Mouse (Mus musculus) spleen, adult 2 months (tissue): ENCODE measurements around the gene Fam149a. TPM values are rescaled to one million over a fixed set of nuclear protein-coding genes. Genes with fewer than 3 reads are reported as not detected.

ENCODE experiments used
- DNase-seq, 2 experiments: peaks; one replicate each; pipeline versions ENCODE4 v3.0.0 to v3.0.0-alpha.2; 2012 to 2021; ENCODE audit warnings: low spot score in 2 of 2, low read depth in 1 of 2
- H3K27ac ChIP-seq: fragments of 200-500 bp; 2 replicates; pipeline ENCODE4 v1.5.1; 2012; ENCODE audit warnings: low read length, inconsistent platforms; ENCODE audit not compliant: insufficient read depth
- H3K27me3 ChIP-seq: fragments of 200-500 bp; 2 replicates; pipeline ENCODE4 v1.6.1; 2012; ENCODE audit warnings: mild to moderate bottlenecking, moderate library complexity, low read length, inconsistent platforms; ENCODE audit not compliant: control insufficient read depth, insufficient read depth
- H3K36me3 ChIP-seq: fragments of 200-500 bp; 2 replicates; pipeline ENCODE4 v1.6.1; 2012; ENCODE audit warnings: mild to moderate bottlenecking, low read length, inconsistent platforms; ENCODE audit not compliant: control insufficient read depth, insufficient read depth
- H3K4me1 ChIP-seq: fragments of 200-500 bp; 2 replicates; pipeline ENCODE4 v1.6.1; 2011; ENCODE audit warnings: inconsistent platforms; ENCODE audit not compliant: control insufficient read depth, insufficient read depth, insufficient read length
- H3K4me3 ChIP-seq: fragments of 200-500 bp; 2 replicates; pipeline ENCODE4 v1.5.1; 2011; ENCODE audit warnings: mild to moderate bottlenecking, inconsistent platforms; ENCODE audit not compliant: insufficient read depth, insufficient read length; ENCODE audit errors: extremely low read depth
- CTCF ChIP-seq: fragments of 200-500 bp; IDR thresholded peaks from 2 replicates; pipeline ENCODE4 v1.5.1; 2011; ENCODE audit warnings: mild to moderate bottlenecking, inconsistent platforms; ENCODE audit not compliant: insufficient read depth, insufficient read length, insufficient replicate concordance; ENCODE audit errors: extremely low read depth
- POLR2A ChIP-seq: fragments of 200-500 bp; IDR thresholded peaks from 2 replicates; pipeline ENCODE4 v1.6.1; 2011; ENCODE audit warnings: low read depth, low read length, inconsistent platforms
- WGBS: fragments of 180-500 bp; shearing (Covaris S2); methylation state at CpG from one replicate; pipeline ENCODE4 v1.1.7; 2018; 5-methylcytosine and 5-hydroxymethylcytosine counted together
- polyA plus RNA-seq: library from polyadenylated mRNA; depleted of rRNA; stranded (reverse); fragments of >200 nt; gene quantifications from 2 replicates; pipeline ENCODE4 v1.2.3, GENCODE M21; 2012

Fam149a gene
- polyA plus RNA-seq, 1 experiment, result 2.3 TPM

DNA sequence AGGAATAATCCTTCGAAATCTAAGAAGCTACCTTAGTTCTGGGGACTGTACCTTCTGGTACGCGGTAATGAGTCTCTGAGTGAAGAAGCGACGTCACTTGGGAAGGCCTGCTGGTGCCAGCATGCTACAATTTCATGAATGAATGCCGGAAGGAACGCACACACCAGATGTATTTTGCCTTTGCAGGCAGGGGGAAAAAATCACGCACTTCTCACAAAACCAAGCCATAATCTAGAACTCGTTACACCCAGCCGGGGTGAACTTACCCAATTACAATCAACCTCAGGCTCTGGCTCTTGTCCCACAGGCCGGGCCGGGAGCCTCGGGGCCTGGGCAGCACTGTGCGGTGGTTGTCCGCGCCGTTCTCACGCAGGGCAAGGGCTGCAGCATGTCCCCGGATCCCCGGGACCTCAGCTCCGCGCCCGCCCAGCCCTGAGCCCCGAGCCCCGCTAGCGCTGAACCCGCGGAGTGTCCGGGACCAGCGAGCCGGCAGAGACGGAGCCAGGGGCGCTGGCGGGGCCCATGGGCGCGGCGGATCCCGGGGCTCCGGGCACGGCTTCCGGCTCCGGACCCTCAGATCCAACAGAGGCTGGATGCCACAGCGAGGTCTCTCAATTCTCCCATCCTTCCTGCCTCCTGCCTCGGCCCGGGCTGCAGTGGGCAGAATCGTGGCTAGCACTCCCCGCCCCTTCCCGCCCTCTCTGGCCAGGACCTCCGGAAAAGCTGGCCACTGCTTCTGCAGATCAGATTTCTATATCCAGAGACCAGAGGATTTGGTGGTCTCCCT lies 23.8 kb downstream of the Fam149a start:
- DNase-seq, result no peak
- H3K4me1 ChIP-seq, result no peaks in the 10 kb centered on the region

DNA sequence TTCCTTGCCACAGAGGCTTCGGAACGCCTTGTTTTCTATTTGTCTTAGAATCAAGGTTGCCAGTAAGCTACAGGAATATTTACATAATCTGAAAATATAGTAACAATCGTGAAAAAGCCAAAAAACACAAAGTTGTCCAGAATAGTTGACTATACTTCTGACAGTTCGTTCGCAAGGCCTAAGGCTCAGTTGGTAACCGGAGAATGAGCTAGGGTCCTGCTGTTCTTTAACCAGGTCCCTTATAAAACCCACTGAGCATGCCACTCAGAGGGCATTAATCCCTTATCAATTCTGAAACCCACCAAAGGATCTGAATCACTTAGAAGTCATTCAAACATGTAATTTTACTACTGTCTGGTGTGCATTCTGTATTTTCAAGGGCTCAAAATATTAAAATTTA lies 26.3 kb downstream of the Fam149a start:
- 93% methylated on average over 6 of the region's 6 CpGs for WGBS
- H3K27ac ChIP-seq, result no peak overlapping the region

More for the DNA sequence above, 23.8 kb downstream of the Fam149a start:
- H3K27ac ChIP-seq, result no peak overlapping the region
- 15% methylated on average over 41 of the region's 49 CpGs for WGBS
- peak overlapping the region; percentile 31; the same call in 1 of the 2 replicates for H3K4me3 ChIP-seq
- no peaks in the 10 kb centered on the region; the same call in 1 of the 2 replicates for H3K27me3 ChIP-seq
- no peaks in the 10 kb centered on the region for H3K36me3 ChIP-seq
- TF ChIP-seq CTCF (no peak), POLR2A (no peak)

DNA sequence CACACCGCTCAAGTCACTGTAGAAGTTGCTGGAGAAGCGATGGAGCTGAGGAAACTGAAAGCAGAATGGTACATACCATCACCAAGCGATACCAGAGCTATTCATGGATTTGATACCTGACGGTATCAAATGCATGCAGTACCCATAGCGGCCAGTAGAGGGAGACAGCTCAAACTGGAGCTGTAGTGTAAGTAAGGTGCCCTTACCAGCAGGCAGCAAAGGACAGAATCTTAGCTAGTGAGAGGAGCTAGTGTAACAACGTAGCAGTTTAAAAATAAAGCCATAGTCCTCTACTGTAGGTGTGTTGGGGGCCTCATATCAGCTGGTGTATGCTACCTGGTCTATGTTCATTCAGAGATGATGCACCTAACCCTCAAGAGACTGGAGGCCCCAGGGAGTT lies 37.1 kb downstream of the Fam149a start:
- no peak for TF ChIP-seq POLR2A
- TF ChIP-seq CTCF, result peak; percentile 59; the same call in 1 of the 2 replicates
- DNase-seq, result peak; percentile 44 to 57
- WGBS, result 11% methylated on average over 6 of the region's 6 CpGs
- Histone ChIP-seq H3K36me3 (no peaks in the 10 kb centered on the region), H3K4me1 (no peaks in the 10 kb centered on the region), H3K27me3 (no peaks in the 10 kb centered on the region), H3K4me3 (no peak overlapping the region), H3K27ac (no peak overlapping the region)

More for the DNA sequence above, 26.3 kb downstream of the Fam149a start:
- no peaks in the 10 kb centered on the region; the same call in 1 of the 2 replicates for H3K27me3 ChIP-seq
- TF ChIP-seq POLR2A, result no peak
- TF ChIP-seq CTCF, result no peak
- no peaks in the 10 kb centered on the region for H3K4me1 ChIP-seq
- no peak for DNase-seq
- H3K4me3 ChIP-seq, result no peak overlapping the region
- no peaks in the 10 kb centered on the region for H3K36me3 ChIP-seq

DNA sequence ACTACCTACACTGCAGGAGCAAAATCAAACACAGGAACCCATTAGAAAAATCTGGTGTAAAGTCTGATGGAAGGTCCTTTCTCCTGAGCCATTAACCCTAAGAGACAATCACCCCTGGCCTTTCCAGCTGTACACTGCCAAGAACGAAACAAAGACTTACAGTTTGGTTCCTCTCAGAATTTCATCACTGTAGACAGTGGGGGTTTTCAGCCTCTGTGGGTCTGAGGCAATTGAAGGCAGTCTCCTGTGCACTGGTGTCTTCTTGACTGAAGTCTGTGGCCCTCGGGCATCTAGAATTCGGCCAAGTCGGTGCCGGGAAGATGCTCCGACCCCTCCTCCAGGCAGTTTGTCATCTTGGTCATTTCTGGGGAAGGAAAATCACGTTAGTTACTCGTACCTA lies 37.8 kb downstream of the Fam149a start:
- 88% methylated on average over 8 of the region's 8 CpGs for WGBS
- no peak overlapping the region for H3K4me3 ChIP-seq
- no peak for DNase-seq
- H3K4me1 ChIP-seq, result no peaks in the 10 kb centered on the region
- no peaks in the 10 kb centered on the region for H3K36me3 ChIP-seq
- no peak for TF ChIP-seq POLR2A
- no peaks in the 10 kb centered on the region for H3K27me3 ChIP-seq
- H3K27ac ChIP-seq, result no peak overlapping the region

DNA sequence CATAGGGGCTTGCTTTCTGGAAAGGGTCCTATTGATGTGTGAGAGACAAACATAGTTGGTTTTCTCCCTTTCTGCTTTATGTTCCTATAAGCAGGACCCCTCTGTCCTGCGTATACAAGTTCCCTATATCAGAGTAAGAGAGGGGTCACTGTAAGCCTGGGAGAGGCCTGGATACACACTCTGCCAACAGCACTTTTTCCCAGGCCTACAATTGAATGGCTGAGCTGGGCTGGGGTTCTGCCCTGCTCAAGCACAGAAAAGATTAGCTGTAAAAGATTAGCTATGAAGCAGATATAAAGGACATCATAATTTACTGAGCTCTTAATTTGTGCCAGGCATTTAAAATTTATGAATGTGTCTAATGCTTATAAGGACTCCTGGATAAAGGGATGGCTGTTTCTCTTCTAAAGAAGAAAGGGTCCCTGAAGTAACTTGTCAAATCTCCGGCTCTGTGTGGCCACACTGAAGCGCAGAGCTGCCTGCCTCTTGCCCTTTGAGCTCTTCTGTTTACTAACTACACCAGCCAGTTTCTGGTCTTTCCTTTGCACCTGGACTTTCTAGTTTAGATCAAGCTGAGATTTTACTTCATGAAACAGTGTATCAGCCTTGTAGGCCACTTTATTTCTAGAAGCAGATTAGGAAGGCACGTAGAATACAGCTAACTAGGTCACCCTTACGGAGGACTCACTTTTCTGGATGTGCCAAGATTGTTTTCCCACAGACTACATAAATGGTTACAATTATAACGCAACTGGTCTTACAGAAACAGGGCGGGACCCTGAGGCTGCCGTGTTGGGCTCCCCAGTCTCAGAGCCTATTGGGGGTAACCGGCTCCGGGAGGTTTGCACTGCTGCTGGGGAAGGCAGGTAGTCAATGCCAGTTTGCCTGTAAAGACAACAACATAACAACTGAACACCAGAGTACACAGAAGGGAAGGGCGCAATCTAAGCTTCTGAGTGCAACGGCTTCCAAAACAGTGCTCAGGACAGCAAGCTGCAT lies 40.2 kb downstream of the Fam149a start:
- no peak overlapping the region for H3K4me3 ChIP-seq
- no peak overlapping the region for H3K27ac ChIP-seq
- WGBS, result 90% methylated on average over 12 of the region's 12 CpGs
- no peak for DNase-seq
- no peaks in the 10 kb centered on the region for H3K4me1 ChIP-seq
- TF ChIP-seq POLR2A, result no peak
- TF ChIP-seq CTCF, result no peak
- H3K27me3 ChIP-seq, result no peaks in the 10 kb centered on the region
- H3K36me3 ChIP-seq, result no peaks in the 10 kb centered on the region

DNA sequence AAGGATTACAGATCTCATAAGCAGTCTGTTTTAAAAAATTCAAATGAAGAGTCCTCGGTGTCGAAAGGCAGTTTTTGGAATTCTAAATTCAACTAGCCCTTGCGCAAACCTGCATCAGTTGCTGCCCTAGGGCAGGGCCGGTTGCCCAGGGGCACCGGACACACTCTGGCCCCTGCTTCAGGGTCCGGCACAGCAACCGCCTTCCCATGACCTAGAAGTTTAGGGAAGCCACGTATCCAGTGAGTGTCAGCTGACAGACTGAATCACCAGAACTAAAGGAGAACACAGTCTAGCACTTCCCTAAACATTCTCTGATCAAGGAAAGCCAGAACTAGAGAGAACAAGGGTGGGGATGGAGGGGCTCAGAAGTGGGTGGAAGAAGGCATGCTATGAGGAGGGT lies 48.6 kb downstream of the Fam149a start:
- 6% methylated on average over 8 of the region's 8 CpGs for WGBS
- Histone ChIP-seq H3K4me3 (peak overlapping the region; percentile 85), H3K27me3 (no peaks in the 10 kb centered on the region), H3K36me3 (no peaks in the 10 kb centered on the region), H3K4me1 (peaks cover 8% of the 10 kb centered on the region), H3K27ac (peak overlapping the region; percentile 43; the same call in 1 of the 2 replicates)
- TF ChIP-seq CTCF (no peak), POLR2A (no peak)
- DNase-seq, result peak in 1 of 2 experiments; percentile 9
